Mouse (Mus musculus) limb, embryonic 11.5 days (tissue): ENCODE data around the gene Nell1. TPM values are rescaled to one million over a fixed set of nuclear protein-coding genes. Genes with fewer than 3 reads are reported as not detected.

ENCODE experiments used
- ATAC-seq: fragments of 200-750 bp; cut with Nextera tagmentation; 2 replicates; pipeline ENCODE4 v1.8.0; 2017; ENCODE audit warnings: low read depth; ENCODE audit not compliant: insufficient number of reproducible peaks, low FRiP score, low TSS enrichment
- DNase-seq: peaks from one replicate; pipeline ENCODE4 v3.0.0-alpha.2; 2015; ENCODE audit warnings: low spot score
- H3K27ac ChIP-seq: fragments of 300-500 bp; sonication (generic); replicated peaks from 2 replicates; pipeline ENCODE4 v1.5.1; 2014; ENCODE audit warnings: low read depth, mild to moderate bottlenecking, low read length
- H3K27me3 ChIP-seq: fragments of 300-500 bp; sonication (generic); 2 replicates; pipeline ENCODE4 v1.6.1; 2014; ENCODE audit warnings: mild to moderate bottlenecking, low read length, mixed read lengths; ENCODE audit not compliant: control insufficient read depth, insufficient read depth
- H3K36me3 ChIP-seq: fragments of 300-500 bp; sonication (generic); 2 replicates; pipeline ENCODE4 v1.6.1; 2014; ENCODE audit warnings: mild to moderate bottlenecking, low read length, moderate library complexity, mixed read lengths; ENCODE audit not compliant: control insufficient read depth, insufficient read depth
- H3K4me1 ChIP-seq: fragments of 300-500 bp; sonication (generic); 2 replicates; pipeline ENCODE4 v1.6.1; 2014; ENCODE audit warnings: low read length, mixed read lengths; ENCODE audit not compliant: control insufficient read depth, insufficient read depth
- H3K4me2 ChIP-seq: fragments of 300-500 bp; sonication (generic); 2 replicates; pipeline ENCODE4 v1.6.1; 2014; ENCODE audit warnings: low read depth, mild to moderate bottlenecking, moderate library complexity; ENCODE audit not compliant: severe bottlenecking
- H3K4me3 ChIP-seq: fragments of 300-500 bp; sonication (generic); 2 replicates; pipeline ENCODE4 v1.5.1; 2014; ENCODE audit warnings: low read depth, low read length
- H3K9ac ChIP-seq: fragments of 300-500 bp; sonication (generic); 2 replicates; pipeline ENCODE4 v1.6.1; 2014; ENCODE audit warnings: mild to moderate bottlenecking, low read length
- H3K9me3 ChIP-seq: fragments of 300-500 bp; sonication (generic); 2 replicates; pipeline ENCODE4 v1.6.1; 2016; ENCODE audit warnings: low read length; ENCODE audit not compliant: control insufficient read depth
- WGBS: fragments of 180-500 bp; shearing (Covaris S2); extraction: QIAGEN DNeasy Blood & Tissue Kit; methylation state at CpG from one replicate; pipeline ENCODE4 v1.1.7; 2014; 5-methylcytosine and 5-hydroxymethylcytosine counted together
- polyA plus RNA-seq: library from polyadenylated mRNA; unstranded; fragments of >200 nt; fragmentation: Nextera tagmentation; extraction: Ambion mirVana; gene quantifications from 2 replicates; pipeline ENCODE4 v1.2.1, GENCODE M21; 2014

Nell1 gene
- polyA plus RNA-seq, 1 experiment from 2014 or later: 0.65 TPM

DNA sequence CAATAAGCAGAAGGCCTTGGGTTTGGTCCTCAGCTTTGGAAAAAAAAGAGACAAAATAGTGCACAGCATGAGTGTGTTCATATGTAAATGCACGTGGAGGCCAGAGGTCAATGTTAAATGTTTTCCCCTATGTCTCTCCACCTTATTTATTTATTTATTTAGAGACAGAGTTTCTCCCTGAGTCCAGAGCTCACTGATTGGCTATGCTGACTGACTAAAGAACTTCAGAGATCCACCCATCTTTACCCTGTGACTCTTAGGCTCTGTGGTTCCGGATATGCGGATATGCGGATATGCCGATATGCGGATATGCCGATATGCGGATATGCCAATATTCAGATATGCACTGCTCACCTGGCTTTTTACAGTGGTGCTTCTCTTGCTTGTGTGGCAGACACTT lies 11.3 kb downstream of the Nell1 start:
- H3K9me3 ChIP-seq: no peaks in the 10 kb centered on the region
- 92% methylated on average over 8 of the region's 8 CpGs for WGBS
- H3K36me3 ChIP-seq: no peaks in the 10 kb centered on the region
- H3K27ac ChIP-seq: no peak overlapping the region
- H3K4me3 ChIP-seq: no peak overlapping the region
- DNase-seq (no peak), ATAC-seq (no peak)
- no peak overlapping the region for H3K4me2 ChIP-seq
- no peak overlapping the region for H3K9ac ChIP-seq
- H3K4me1 ChIP-seq: no peaks in the 10 kb centered on the region
- H3K27me3 ChIP-seq: no peaks in the 10 kb centered on the region

DNA sequence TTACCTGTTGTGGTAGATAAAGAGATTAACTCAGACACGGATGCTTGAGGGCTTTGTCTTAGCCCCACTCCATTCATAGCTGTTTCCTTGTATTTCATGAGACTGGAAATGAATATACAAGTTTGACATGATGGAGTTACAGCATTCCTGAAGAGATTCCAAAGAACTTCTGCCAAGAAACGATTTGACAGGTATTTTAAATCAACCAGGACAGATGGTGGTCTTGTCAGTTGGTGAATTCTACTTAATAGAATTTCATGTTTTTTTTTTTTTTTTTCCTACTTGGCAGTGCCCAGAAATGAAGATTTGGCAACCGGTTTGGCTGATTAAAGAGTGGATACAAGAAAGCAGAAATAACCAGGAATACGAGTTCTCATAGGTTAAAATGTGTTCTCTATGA lies 24.7 kb downstream of the Nell1 start:
- Histone ChIP-seq H3K27me3 (no peaks in the 10 kb centered on the region), H3K4me2 (no peak overlapping the region)
- WGBS: 79% methylated on average over 4 of the region's 4 CpGs

DNA sequence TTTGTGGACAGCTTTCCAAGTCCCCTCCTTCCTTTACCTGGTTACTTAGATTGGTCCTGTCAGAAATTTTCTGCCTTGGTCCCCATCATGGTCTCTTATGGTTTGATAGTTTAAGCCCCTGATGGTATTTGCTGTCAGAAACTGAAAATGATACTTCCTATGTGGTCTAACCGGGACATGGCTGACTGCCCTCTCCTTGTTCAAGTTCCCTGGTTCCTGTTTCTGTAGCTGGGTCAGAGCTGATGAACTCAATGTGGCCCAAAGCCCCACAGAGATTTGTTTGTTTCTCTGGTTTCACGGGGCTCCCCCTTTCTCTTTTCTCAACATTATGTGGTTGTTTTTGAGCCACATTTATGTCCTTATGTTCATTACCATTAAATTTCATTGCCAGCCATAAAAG lies 30.6 kb downstream of the Nell1 start:
- H3K4me3 ChIP-seq: no peak overlapping the region
- no peaks in the 10 kb centered on the region for H3K9me3 ChIP-seq
- H3K9ac ChIP-seq: no peak overlapping the region
- H3K27ac ChIP-seq: no peak overlapping the region
- no peak overlapping the region for H3K4me2 ChIP-seq
- DNase-seq: peak; percentile 27
- no peaks in the 10 kb centered on the region for H3K36me3 ChIP-seq
- H3K27me3 ChIP-seq: no peaks in the 10 kb centered on the region
- no peaks in the 10 kb centered on the region for H3K4me1 ChIP-seq
- ATAC-seq: peak; percentile 36; the same call in 1 of the 2 replicates
- WGBS: 41% methylated on average over 2 of the region's 2 CpGs

More for the DNA sequence above, 24.7 kb downstream of the Nell1 start:
- DNase-seq: no peak
- ATAC-seq: no peak
- Histone ChIP-seq H3K36me3 (no peaks in the 10 kb centered on the region), H3K4me3 (no peak overlapping the region), H3K9me3 (no peaks in the 10 kb centered on the region), H3K27ac (no peak overlapping the region), H3K9ac (no peak overlapping the region), H3K4me1 (no peaks in the 10 kb centered on the region)

DNA sequence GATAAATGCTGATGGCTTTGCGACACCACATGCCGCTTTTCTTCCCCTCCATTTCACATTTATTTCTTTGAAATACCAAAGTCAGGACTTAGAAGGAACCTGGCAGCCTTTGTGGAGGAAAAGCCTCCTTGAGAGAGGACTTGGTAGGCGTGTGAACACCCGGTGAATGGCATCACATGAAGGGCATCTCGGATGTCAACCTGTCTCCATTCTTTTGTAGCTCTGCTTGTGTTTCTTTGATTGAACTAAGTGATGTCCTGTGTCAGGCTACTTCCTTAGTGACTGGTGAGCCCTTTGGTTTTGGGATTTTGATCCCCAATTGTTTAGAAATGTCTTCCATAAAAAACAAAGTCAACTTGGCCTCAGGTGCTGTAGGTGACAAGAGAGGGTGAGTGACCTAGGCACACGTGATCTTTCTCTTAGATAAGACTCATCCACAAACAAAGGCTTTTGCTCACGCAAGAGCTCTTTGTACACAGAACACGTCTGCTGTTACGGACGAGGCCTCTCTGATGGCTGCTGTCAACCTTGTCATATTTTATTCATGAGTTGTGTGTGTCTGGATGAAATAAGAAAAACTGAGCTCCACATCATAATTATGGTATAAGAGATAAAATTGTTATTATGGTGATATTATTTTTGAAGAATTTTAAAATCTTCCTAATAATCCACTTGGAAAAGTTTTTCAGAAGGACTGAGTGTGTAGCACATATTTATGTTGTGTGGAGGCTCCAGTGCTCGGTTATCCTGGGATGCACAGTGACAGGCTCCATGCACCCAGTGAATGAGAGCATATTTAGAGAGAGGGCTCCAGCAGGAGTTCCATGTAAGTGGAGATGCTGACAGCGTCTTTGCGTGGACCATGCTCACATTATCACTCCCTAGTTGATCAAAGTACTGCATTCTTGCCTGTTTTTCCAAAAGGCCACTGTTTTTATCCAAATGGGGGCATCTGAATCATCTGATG lies 60.8 kb downstream of the Nell1 start:
- H3K4me1 ChIP-seq: no peaks in the 10 kb centered on the region
- no peak overlapping the region for H3K4me2 ChIP-seq
- no peak overlapping the region for H3K9ac ChIP-seq
- no peaks in the 10 kb centered on the region for H3K27me3 ChIP-seq
- DNase-seq (no peak), ATAC-seq (no peak)
- no peak overlapping the region for H3K27ac ChIP-seq
- no peak overlapping the region for H3K4me3 ChIP-seq
- H3K36me3 ChIP-seq: no peaks in the 10 kb centered on the region
- WGBS: 88% methylated on average over 13 of the region's 13 CpGs
- H3K9me3 ChIP-seq: no peaks in the 10 kb centered on the region

DNA sequence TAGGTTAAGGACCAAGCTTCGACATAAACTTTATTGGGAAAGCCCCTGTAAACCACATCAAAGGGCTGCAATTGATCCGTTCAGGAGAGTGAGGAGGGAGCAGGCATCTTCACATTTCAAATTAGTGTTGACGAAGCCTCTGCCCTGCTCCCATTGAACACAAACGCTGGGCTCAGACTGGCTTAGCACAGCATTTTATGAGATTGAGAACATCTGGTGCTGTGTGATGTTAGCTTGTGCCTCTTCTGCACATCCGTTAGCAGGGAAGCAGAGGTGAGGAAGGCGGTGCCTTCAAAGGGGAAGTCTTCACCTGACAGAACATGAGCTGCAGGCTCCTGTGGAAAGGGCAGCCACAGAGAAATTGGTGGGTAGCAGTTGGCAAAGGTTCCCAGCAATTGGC lies 66.4 kb downstream of the Nell1 start:
- Histone ChIP-seq H3K4me1 (no peaks in the 10 kb centered on the region), H3K9ac (no peak overlapping the region), H3K27ac (no peak overlapping the region), H3K27me3 (no peaks in the 10 kb centered on the region), H3K36me3 (no peaks in the 10 kb centered on the region), H3K4me3 (no peak overlapping the region), H3K4me2 (no peak overlapping the region), H3K9me3 (no peaks in the 10 kb centered on the region)
- WGBS: 12% methylated on average over 6 of the region's 6 CpGs
- no peak for ATAC-seq
- DNase-seq: peak; percentile 25

DNA sequence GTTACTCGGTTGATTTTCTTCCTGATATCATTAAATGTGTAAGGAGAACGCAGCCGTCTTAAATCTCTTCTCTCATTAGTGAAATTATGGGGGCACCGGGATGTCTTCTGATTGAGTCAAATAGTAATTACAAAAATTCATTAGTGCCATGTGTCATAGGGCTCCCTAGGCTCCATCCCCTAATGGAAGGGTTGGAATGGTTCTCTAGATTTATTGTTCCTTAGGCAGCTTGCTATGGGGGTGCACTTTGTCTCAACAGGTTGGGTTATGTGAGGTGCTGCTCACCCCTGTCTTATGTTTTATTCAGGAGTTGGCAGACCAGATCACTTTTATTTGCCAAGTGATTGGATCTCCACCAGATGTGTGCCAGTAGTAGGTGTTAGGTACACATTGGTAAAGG lies 75.5 kb downstream of the Nell1 start:
- no peak overlapping the region for H3K4me2 ChIP-seq
- H3K36me3 ChIP-seq: no peaks in the 10 kb centered on the region
- no peak overlapping the region for H3K4me3 ChIP-seq
- ATAC-seq (no peak), DNase-seq (no peak)
- no peak overlapping the region for H3K27ac ChIP-seq
- 81% methylated on average over 4 of the region's 4 CpGs for WGBS
- H3K9ac ChIP-seq: no peak overlapping the region
- no peaks in the 10 kb centered on the region for H3K27me3 ChIP-seq
- no peaks in the 10 kb centered on the region for H3K9me3 ChIP-seq
- H3K4me1 ChIP-seq: no peaks in the 10 kb centered on the region

DNA sequence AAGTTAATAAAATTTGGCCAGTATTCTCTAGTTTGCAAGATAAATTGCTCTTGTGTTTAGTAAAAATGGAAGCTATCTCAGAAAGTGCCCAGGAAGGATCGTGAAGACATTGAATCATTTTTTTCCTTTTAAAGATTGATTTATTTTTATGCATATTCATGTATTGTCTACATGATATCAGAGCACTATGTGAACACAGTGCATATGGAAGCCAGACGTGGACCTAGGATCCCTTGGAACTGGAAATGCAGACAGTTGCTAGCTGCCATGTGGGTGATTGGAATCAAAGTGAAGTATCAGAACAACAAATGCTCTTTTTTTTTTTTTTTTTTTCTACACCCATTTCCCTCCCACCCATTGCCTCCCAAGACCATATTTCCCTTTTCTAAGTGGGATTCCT lies 79.0 kb downstream of the Nell1 start:
- H3K36me3 ChIP-seq: no peaks in the 10 kb centered on the region
- no peaks in the 10 kb centered on the region for H3K4me1 ChIP-seq
- DNase-seq (no peak), ATAC-seq (no peak)
- H3K4me3 ChIP-seq: no peak overlapping the region
- no peak overlapping the region for H3K9ac ChIP-seq
- no peaks in the 10 kb centered on the region for H3K9me3 ChIP-seq
- no peak overlapping the region for H3K27ac ChIP-seq
- H3K27me3 ChIP-seq: no peaks in the 10 kb centered on the region
- WGBS: 83% methylated on average over 2 of the region's 2 CpGs
- no peak overlapping the region for H3K4me2 ChIP-seq

DNA sequence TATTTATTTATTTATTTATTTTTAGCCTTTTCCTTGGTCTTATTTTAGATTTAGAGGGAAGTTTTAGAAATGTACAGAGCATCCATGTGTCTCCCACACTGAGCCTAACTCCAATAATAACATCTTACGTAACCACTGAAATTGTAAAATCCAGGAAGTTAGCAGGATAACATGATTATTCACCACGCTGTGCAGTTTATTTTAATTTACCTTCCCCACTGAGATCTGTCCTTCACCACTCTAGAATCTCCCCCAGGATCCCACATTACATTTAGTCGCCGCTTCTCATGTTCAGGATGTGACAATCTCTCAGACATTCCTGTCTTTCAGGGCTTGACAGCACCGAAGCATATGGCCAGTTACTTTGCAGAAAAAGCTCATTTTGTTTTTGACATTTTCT lies 119.8 kb downstream of the Nell1 start:
- Histone ChIP-seq H3K4me2 (no peak overlapping the region), H3K9ac (no peak overlapping the region), H3K4me3 (no peak overlapping the region), H3K27ac (no peak overlapping the region), H3K36me3 (no peaks in the 10 kb centered on the region), H3K27me3 (no peaks in the 10 kb centered on the region), H3K4me1 (no peaks in the 10 kb centered on the region), H3K9me3 (no peaks in the 10 kb centered on the region)
- no peak for DNase-seq
- WGBS: 90% methylated on average over 5 of the region's 5 CpGs
- no peak for ATAC-seq
